Mouse (Mus musculus): ENCODE data around the gene Kdm2b.

DNA sequence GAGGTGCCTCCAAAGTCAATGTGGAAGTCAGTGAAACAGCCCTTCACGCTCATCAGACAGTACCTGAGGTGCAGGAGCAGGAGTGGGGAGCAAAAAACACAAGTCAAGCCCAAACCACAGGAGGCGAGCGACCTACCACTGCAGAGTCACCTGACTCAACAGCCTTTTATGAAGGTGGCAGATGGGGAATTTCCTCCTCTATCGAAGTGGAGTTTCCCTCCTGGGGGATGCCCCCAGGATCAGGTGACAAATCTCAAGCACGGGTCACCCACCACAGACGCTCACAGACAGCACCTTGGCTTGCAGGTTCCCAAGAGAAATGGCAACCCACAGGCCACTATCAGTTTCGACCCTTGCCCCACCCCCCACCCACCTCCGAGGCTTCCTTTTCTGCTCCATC, 40.5 kb downstream of the Kdm2b start:
- TF ChIP-seq MAFK (IDR thresholded peaks at IDR 0.05; ENCODE audit: insufficient read depth, low read depth, low read length) = no peak
- TF ChIP-seq ZNF384 (IDR thresholded peaks at IDR 0.05; ENCODE audit: low read depth, low read length) = no peak
